Mouse (Mus musculus): Measurements from ENCODE around the gene Optc. TPM values are rescaled to one million over a fixed set of nuclear protein-coding genes. Genes with fewer than 3 reads are reported as not detected.

Gene Optc
- total RNA-seq, 2 experiments from 2014 or later: 0.37 to 1.4 TPM

DNA sequence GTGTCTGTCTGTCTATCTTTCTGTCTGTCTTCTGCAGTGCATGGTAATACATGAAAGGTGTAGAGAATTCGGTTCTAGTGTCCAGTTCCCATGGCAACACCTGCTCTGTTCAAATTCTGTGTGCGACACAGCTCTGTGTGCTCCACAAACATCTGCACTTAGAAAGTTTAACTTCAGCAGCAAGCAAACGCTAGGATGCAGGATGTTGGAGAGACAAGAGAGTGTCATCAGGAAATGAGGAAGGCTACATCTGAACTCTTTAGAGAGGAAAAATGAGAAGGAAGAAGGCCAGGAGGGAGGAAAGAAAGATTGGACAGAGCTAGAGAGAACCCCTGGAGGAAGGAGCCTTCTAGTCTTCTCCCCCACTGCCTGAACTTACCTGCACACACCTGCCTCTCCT lies 13.1 kb upstream of the Optc start:
- intact Hi-C loops (cut with DNase I): no loop called here

DNA sequence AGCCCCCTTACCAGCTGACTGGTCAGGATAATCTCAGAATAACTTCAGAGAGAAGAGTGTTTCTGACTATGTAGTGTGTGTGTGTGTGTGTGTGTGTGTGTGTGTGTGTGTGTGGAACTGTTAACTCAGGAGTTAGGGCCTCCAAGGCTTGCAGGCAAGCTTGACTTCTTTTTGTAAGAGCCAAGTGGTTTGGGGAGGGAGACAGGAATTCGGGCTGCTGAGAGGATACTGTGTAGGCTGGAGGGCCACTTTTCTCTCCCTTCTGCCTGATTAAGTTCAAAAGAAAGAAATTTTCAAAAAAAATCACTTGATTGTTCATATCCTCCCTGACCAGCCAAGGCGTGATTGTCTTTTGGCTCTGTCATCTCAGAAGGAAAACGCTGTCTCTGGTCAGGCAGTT lies 12.6 kb upstream of the Optc start:
- intact Hi-C loops (cut with DNase I): no loop called here
- no peak for DNase-seq (ENCODE audit: low spot score in 2 of 2)

More for the DNA sequence above, 13.1 kb upstream of the Optc start:
- no peak for DNase-seq (ENCODE audit: low spot score in 2 of 2)

DNA sequence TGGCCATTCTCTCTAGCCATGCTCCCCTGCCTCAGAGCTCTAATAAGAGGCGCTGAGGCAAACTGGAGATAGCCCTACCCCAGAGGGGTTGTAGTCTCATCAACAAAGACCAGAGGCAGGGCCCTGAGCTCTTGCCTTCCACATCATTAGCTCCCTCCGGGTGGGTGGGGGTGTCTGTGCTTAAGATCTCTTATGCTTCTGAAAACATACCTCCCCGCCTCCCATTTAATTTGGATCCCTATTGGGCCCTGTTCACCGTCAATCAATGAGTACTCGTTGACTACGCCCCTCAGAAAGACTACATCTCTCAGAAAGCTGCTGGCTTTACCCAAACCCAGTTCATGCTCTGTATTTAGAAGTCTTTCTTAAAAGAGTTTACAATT lies 10.3 kb upstream of the Optc start:
- intact Hi-C loops (cut with DNase I): no loop called here
- DNase-seq (ENCODE audit: low spot score in 2 of 2): no peak

DNA sequence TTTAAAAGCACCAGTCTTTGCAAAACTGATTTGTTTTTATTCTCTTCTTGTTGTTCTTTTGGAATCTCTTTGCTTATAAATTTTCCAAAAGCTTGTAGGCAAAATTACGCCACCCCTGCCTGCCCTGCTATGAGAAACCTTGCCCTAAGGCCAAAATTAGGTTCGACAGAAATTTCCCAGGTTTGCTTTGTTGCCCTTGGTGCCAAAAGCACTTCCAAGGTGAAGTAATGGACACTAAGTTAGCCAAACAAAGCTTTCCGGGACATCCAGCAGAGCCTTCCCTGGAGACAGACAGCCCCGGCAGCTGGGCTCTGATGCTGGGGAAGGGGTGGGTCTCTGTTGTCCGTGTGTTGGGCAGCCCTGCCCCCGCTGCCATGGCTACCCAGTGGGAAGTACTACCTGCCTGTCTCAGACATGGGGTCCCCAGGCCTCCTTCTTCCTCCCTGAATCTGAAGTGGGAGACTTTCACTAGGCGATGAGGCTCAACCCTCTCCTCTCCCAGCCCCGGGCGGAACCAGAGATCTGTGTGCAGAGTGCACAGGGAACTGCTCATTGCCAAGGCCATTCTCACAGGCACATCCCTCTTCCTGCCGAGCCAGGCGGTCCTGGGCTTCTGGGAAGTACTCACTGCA lies 9.8 kb upstream of the Optc start:
- intact Hi-C loops (cut with DNase I): no loop called here

DNA sequence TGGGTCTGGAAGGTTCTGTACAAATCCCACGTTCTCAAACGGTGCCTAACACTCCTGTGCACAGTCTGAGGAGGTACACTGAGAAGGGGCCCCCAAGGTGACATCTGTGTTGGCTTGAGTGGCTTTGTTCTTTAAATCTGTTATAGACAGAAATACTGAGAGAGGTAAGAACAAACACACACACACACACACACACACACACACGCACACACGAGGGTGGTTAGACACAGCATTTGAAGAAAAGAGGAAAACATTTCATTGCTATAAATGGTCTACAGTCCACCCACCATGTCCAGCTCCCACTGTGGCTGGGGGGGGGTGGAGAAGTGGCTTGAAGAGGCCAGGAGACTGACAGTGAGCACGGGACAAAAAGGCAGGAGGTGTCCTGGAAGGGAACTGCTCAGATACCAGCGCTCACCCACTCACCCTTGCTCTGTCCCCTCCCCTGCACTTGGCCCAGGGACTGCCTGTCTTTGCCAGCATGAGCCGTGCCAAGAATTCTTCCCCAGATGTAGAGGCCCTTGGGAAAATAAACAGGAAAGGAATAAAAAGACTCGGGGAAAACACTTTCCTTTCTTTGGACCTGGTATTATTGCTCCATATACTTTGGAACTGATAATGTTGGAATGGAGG lies 8.0 kb upstream of the Optc start:
- intact Hi-C loops (cut with DNase I): no loop called here
- peak; percentile 59 to 63 for DNase-seq (ENCODE audit: low spot score in 2 of 2)

More for the DNA sequence above, 9.8 kb upstream of the Optc start:
- no peak for DNase-seq (ENCODE audit: low spot score in 2 of 2)

DNA sequence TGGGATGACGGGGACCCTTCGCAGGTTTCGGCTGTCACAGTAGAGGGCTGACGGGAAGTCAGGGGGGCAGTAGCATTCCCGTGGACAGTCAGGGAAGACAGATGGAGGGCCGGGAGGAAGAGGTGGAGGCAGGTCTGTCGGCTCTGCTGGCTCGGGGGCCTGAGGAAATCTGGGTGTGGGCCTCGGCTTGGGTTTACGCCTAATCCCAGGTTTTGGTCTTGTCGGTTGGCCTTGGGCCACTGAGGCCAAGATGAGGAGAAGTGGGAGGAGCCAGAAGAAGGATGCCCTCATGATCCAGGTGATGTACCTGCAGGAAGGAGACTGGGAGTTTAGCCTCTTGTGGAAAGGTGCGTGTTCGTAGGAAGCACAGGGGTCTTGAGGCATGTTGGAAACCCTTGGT lies 7.3 kb upstream of the Optc start:
- intact Hi-C loops (cut with DNase I): no loop called here
- no peak for DNase-seq (ENCODE audit: low spot score in 2 of 2)

DNA sequence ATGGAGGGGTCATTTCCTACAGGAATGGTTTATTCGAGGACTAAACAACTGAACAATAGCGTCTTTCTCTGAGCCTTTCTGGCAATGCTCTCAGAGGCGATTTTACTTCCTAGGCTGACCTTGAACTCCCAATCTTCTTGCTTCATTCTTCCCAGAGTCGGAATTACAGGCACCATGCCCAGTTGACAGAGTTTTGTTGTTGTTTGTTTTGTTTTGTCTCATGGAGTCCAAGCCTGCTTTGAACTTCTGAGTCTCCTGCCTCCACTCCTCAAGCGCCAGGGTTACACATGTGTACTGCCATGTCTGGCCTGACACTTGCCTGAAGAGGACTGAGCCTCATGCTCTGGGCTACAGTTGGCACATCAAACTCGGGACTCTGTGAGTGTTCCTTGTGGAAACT lies 5.2 kb upstream of the Optc start:
- intact Hi-C loops (cut with DNase I): loop anchor here (5.0 kb wide), 2 partner anchors 49 to 189 kb away; no protein-coding TSS in a partner anchor
- no peak for DNase-seq (ENCODE audit: low spot score in 2 of 2)

DNA sequence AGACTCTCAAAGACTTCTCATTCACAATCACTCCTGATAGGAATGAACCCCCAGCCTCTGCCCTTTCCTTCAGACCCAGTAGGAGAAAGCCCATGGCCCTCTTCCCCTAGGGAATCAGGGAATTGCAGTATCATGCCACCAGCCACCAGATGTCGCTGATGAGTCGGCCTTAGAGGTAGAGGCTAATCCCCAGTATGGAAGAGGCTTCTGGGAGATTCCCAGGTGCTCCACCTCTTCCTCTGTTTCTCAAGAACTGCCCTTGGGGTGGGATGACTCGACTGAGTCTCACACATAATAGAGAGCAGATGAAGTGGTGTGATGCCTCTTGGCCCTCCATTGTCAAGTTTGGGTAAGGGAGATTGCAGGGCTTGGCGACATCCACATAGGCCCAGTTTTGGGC lies 3.7 kb upstream of the Optc start:
- intact Hi-C loops (cut with DNase I): loop anchor here (1.0 to 5.0 kb wide), 3 partner anchors 51 to 191 kb away; no protein-coding TSS in a partner anchor
- peak in 1 of 2 experiments; percentile 61 for DNase-seq (ENCODE audit: low spot score in 2 of 2)

DNA sequence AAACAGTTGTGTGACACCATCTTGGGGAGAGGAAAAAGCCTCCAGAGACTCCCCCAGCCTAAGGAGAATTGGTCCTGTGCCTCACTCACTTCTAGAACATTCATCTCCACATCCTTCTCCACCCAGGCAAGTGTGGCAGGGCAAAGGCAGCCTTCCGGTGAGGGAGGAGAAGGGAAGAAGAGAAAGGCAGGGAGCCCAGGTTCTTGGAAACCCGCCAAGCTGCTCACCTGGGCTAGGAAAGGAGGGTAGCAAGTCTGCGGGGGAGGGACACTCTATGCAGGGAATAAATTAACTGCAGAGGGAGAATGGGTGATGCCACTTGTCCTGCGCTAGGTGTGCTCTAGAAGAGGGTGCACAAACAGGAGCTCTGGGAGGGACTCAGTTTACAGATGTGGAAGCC lies 3.2 kb upstream of the Optc start:
- no peak for DNase-seq (ENCODE audit: low spot score in 2 of 2)
- intact Hi-C loops (cut with DNase I): loop anchor here (1.0 to 5.0 kb wide), 3 partner anchors 51 to 191 kb away; no protein-coding TSS in a partner anchor

DNA sequence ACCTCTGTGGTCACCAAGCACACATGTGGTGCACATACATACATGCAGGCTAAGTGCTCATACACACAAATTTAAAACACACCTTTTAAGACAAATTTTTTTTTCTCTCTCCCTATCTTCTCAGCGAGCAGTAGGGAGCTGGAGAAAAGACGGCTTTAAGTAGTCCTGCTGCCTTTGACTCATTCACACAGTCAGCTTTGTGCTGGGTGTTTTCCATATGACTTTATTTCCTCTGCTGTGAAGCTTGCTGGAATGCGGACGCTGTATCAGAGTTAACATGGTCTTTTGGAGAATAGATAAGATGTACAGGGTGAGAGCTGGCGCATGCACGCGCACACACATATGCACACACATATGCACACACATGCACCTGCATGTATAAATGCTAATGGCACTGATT lies 2.3 kb upstream of the Optc start:
- no peak for DNase-seq (ENCODE audit: low spot score in 2 of 2)
- intact Hi-C loops (cut with DNase I): loop anchor here (5.0 kb wide), 2 partner anchors 52 to 192 kb away; no protein-coding TSS in a partner anchor

DNA sequence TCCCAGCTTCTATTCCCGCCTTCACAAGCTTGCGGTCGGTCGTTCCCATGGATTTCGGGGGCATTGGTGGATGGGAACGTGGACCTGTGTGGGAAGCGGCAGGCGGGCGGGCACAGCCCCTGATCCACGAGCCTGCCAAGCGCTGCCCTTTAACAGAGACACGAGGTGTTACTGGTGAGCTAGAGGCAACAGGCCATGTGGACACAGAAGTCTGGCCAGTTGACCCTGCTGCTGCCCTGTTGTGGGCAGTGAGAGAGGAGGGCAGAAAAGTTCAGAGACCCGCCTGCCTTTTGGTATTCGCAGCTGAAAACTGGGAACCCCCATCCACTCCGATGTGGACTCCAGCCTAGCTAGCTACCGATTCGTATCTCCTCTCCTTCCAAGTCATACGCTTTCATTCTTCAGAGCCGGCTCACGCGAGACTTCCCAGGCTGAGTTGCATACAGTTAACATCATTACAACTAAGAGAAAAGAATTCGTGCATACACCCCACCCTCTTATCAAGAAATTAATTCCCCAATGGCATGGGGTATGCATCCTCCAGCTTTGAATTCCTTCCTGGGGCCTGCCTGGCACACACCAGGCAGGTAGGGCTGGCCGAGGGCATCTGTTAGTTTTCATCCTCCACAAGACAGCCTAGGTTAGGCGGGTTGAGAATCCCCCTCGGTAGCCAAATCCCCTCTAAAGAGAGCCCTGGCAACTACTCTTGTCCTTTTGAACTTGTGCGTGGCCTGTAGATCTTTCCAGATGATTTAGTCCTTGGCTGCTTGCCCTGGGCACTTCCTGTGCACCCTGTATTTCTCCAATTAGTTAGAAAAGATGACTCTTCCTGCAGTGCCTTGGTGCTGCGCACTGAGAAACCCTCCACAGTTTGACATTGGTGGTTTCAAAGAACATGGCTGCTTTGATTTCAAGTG lies 1.1 kb upstream of the Optc start:
- peak; percentile 63 to 72 for DNase-seq (ENCODE audit: low spot score in 2 of 2)
- intact Hi-C loops (cut with DNase I): no loop called here

DNA sequence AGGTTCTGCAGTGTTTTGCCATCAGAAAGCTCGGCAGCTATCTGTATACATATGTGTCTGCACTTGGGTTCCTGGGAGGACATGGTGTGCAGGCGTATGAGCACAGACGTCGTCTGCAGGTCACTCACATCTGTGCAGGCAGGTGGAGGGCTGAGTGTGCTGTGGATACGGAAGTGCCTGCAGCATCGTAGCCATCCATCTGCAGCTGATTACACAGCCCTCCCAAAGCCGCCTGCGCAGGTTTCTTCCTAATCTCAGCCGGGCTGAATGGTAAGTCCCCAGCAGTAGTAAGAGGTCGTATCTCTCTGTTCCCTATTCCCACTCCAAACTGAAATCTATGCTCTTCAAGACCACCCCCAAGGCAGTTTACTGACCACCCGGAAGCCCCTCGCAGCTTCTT lies 1.4 kb downstream of the Optc start:
- intact Hi-C loops (cut with DNase I): no loop called here
- DNase-seq (ENCODE audit: low spot score in 2 of 2): no peak

DNA sequence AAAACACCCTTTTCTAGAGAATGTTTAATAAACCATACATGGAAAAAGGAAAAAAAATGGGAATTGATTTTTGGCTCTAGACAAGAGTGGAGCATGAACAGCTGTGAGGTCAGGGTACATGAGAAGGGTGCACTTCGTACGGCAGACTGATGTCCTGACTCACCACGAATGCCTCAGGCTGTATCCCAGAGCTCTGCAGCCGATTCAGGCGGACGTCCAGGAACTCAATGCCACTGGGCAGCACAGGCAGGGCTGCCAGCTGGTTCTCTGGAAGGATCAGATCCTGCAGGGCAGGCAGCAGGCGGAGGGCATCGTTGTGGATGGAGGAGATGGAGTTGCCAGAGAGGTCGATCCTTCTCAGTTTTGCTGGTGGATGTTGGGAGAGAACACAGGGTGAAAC lies 7.0 kb downstream of the Optc start:
- no peak for DNase-seq (ENCODE audit: low spot score in 2 of 2)
- intact Hi-C loops (cut with DNase I): no loop called here

DNA sequence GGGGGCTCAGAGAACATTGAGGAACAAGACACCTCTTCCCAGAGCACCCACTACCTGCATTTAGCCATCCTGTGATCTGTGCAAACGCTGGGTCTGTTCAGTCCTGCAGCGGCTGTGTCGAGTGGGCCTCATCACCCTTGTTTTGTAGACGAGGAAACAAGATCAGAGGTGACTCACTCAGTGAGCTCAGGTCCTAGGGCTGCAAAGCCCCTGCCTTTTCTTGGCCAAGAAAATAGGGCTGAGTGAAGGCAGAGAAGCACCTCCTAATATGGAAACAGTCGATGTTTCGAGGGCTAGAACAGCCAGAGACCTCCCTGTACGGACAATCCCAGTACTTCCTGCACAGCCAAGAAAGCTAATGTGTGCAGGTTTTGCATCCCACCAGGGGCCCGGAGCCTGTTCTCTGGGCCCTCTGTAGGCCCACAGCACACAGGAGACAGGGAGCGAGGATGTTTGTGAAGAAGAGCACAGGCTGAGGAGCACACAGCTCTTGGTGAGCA lies 8.7 kb downstream of the Optc start:
- intact Hi-C loops (cut with DNase I): loop anchor here (10.0 kb wide), 1 partner anchor 264 kb away; no protein-coding TSS in a partner anchor
- DNase-seq (ENCODE audit: low spot score in 2 of 2): no peak

DNA sequence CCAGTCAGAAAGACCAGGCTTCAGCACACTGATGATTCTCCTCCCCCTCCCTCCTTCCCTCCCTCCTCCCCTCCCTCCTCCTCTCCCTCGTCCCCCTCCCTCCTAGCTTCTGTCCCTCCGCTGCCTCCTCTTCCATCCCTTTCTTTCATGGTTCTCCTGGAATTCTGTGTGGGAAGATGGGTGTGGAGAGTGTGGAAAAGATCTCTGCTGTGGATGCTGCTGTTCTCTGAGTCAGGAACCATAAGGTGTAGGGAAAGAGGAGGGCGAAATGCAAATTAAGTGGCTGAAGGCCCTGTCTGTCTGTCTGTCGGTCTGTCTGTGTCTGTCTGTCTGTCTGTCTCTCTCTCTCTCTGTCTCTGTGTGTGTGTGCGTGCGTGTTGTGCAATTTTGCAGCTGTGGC lies 10.5 kb downstream of the Optc start:
- intact Hi-C loops (cut with DNase I): loop anchor here (10.0 kb wide), 1 partner anchor 262 kb away; no protein-coding TSS in a partner anchor
- no peak for DNase-seq (ENCODE audit: low spot score in 2 of 2)

DNA sequence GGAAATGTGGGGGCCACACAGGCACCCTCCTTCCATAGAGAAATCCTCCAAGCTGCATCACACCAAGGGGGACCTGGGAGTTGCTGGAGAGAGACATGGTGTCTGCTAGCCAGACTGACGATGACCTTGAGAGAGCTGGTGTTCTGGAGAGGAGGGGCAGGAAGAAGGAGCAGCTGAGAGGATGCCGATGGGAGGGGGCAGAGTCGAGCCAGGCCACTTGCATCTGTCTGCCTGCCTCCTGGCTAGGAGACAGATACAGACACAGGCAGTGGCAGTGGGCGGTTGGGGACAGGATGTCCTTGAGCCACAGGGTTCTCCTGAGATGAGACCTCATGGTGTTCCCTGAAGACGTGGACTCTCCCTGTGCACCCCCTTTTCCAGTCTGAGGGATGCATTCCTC lies 16.3 kb downstream of the Optc start:
- intact Hi-C loops (cut with DNase I): loop anchor here (10.0 kb wide), 1 partner anchor 257 kb away; no protein-coding TSS in a partner anchor
- no peak for DNase-seq (ENCODE audit: low spot score in 2 of 2)

DNA sequence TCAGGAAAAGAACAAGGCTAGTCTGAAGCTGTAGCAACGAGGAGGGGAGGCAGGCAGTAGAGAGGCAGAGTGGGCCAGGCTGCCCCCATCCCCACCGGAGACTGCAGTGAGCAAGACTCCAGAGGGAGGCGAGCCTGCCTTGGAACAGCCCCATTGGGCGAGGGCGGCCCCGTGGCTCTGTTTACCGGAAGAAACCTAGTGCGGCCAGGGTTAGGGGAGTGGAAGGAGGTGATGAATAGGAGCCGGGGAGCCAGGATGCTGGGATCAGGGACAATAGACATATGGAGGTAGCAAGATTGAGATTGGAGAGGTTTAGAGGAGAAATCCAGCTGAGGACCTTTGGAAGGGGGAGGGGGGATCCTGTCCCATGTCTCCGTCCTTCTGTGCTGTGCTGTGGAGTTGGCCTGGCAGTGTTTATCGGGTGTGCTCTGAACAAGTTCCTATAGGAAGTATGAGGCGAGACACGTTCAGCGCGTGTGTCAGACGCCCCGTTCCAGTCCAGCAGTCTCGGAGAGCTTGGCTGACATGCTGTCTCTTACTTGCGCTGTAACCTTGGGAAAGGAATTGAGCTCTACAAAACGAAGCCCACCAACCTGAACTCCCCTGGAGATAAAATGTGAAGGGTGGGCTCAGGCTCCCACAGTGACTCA lies 17.7 kb downstream of the Optc start:
- no peak for DNase-seq (ENCODE audit: low spot score in 2 of 2)
- intact Hi-C loops (cut with DNase I): loop anchor here (5.0 to 10.0 kb wide), 3 partner anchors 48 to 255 kb away; partner anchors contain the start of gene Atp2b4

DNA sequence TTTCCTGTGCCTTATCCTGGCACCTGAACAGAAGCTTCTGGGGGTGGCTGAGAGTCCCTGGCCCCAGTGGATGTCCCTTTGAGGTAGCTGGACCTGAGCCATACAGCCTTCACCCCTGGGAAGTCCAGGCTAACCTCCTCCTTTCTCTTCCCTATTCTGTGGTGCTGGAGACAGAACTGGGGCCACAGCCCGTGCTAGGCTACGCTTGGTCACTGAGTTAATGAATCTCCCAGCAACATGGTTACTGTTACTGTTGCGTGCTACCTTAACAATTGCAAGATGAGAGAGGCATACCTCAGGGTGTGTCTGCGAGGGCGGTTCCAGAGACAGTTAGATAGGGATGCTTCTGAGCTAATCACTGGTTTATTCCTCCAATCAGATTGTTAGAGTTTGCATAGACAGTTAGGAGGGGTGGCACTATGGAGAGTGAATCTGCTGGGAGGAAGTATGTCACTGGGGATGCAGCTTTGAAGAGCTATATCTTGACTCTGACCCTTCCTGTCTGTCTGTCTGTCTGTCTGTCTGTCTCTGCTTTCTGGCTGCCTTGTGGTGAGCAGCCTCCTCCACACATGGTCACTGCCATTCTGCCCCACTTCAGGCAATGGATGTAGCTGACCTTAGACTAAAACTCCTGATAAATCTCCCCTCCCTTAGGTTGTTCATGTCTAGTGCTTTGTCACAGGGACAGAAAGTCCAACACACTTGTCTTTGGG lies 20.1 kb downstream of the Optc start:
- intact Hi-C loops (cut with DNase I): loop anchor here (5.0 kb wide), 2 partner anchors 45 to 85 kb away; partner anchors contain the start of gene Atp2b4
- DNase-seq (ENCODE audit: low spot score in 2 of 2): no peak

DNA sequence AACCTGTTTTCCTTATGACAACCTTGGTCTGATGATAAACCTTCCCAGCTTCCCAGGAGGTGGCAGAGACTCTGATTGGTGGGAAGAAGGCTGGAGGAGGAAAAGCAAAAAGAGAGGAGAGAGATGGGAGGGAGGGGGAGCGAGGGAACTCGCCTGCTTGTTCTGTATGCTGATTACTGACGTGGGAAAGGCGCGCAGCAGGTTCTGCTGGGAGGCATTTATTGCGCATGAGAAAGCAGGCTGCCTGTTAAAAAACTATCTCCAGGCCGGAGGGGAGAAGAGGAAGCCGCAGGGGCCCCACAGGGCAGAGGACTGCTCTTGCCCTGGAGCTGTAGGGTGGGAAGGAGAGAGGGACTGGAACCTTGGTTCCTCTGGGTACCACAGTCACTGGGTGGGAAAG lies 20.8 kb downstream of the Optc start:
- peak; percentile 65 to 75 for DNase-seq (ENCODE audit: low spot score in 2 of 2)
- intact Hi-C loops (cut with DNase I): loop anchor here (5.0 kb wide), 2 partner anchors 45 to 85 kb away; partner anchors contain the start of gene Atp2b4
